Mouse (Mus musculus): ENCODE measurements at regions not wholly inside any gene's neighbourhood (a gene's known extent, or its start where the extent isn't known, plus 50 kb on each side); places are given as distances from the start of the nearest gene placed in this dataset.
A peak's percentile ranks its signal among the peaks of the same experiment; 100 is the strongest.

DNA sequence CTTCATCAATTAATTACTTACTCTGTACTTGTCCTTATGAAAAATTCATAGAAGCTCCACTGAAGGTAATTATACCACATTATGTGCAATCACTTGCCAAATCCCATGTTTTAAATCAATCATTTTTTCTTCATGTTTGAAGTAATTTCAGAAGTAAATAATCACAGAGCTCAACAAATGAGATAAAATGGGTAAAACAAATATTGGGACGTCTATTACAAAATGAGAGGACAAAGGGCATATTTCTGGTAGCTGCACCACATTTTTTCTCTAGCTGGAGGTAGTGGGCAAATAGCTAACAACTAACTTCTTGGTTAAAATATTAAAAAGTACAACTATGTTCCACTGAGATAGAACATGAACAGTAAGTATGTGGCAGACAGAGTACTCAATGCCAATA, 681.3 kb upstream of the Pot1a start:
- Histone ChIP-seq H3K9me3 (replicated peaks; ENCODE audit: control insufficient read depth, low read length) (no peaks in the 10 kb centered on the region), H3K4me1 (ENCODE audit: control insufficient read depth, insufficient read depth, low read length) (no peaks in the 10 kb centered on the region), H3K9ac (ENCODE audit: low read length) (no peak overlapping the region), H3K4me2 (ENCODE audit: low read length) (no peak overlapping the region), H3K4me3 (ENCODE audit: low read depth, low read length) (no peak overlapping the region), H3K36me3 (ENCODE audit: control insufficient read depth, insufficient read depth, low read length) (no peaks in the 10 kb centered on the region), H3K27me3 (replicated peaks; ENCODE audit: control insufficient read depth, insufficient read depth, low read length) (no peaks in the 10 kb centered on the region), H3K27ac (ENCODE audit: low read depth, low read length) (no peak overlapping the region)
- WGBS, result 72% methylated on average over 1 of the region's 1 CpGs
- peak; percentile 2 for DNase-seq (ENCODE audit: low spot score)
- no peak for ATAC-seq

DNA sequence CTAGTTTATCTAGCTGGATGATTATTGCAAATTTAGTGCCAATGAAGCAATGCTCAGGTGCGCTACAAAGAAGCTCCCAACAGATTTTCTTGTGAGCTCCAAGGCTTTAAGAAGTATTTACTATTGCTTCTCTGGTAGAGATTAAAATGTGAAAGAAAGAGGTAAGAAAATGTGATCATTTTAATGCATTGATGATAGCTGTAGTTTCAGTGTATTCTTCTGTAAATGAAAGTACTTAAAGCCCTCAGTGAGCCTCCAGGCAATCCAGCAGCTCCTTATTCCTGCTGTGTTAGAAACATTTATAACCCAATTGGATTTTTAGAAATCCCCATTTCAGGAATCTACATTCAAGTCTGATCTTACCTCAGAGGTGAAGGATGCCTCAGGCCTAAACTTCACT, 675.4 kb upstream of the Pot1a start:
- Histone ChIP-seq H3K4me3 (ENCODE audit: low read depth, low read length) (no peak overlapping the region), H3K27ac (ENCODE audit: low read depth, low read length) (no peak overlapping the region), H3K9ac (ENCODE audit: low read length) (no peak overlapping the region), H3K4me2 (ENCODE audit: low read length) (no peak overlapping the region), H3K4me1 (ENCODE audit: control insufficient read depth, insufficient read depth, low read length) (no peaks in the 10 kb centered on the region), H3K9me3 (replicated peaks; ENCODE audit: control insufficient read depth, low read length) (no peaks in the 10 kb centered on the region), H3K27me3 (replicated peaks; ENCODE audit: control insufficient read depth, insufficient read depth, low read length) (no peaks in the 10 kb centered on the region), H3K36me3 (ENCODE audit: control insufficient read depth, insufficient read depth, low read length) (no peaks in the 10 kb centered on the region)
- DNase-seq (ENCODE audit: low spot score), result no peak
- 93% methylated on average over 1 of the region's 1 CpGs for WGBS
- no peak for ATAC-seq

DNA sequence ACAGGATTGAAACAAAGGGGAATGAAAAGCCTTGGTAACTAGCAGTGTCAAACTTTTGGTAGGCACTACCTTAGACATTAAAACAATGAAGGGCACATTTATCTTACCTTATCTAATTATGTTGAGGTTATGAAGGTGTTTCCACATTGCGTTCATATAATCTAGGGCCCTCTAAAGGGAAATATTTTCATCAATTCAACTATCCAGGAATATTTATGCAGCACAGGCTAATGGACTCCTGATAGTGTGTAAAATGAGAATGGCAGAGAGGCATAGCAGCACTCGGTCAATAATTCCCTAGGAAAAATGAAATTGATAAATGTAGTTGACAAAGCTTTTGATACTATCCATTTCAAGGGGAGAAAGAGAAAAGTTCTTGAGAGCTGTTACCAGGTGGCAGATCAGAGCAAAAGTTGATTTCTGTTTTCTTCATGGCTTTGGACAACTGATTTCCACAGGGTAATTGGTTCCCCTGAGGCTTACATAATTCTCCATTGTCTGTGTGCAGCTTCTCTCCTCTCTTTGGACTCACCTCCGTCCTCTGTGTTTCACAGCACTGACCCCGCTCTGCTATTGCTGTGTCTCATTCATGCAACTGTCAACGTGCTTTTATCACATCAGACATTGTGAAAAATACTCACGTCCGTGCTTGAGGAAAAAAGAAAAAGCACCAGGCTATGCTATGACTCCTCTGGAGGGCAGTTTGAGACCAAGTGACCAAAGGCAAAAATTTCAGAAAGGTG, 632.3 kb upstream of the Pot1a start:
- Histone ChIP-seq H3K9ac (ENCODE audit: low read length) (no peak overlapping the region), H3K4me1 (ENCODE audit: control insufficient read depth, insufficient read depth, low read length) (peaks cover 3% of the 10 kb centered on the region; the same call in 1 of the 2 replicates), H3K9me3 (replicated peaks; ENCODE audit: control insufficient read depth, low read length) (no peaks in the 10 kb centered on the region), H3K4me2 (ENCODE audit: low read length) (no peak overlapping the region), H3K27me3 (replicated peaks; ENCODE audit: control insufficient read depth, insufficient read depth, low read length) (no peaks in the 10 kb centered on the region), H3K36me3 (ENCODE audit: control insufficient read depth, insufficient read depth, low read length) (no peaks in the 10 kb centered on the region), H3K4me3 (ENCODE audit: low read depth, low read length) (no peak overlapping the region), H3K27ac (ENCODE audit: low read depth, low read length) (no peak overlapping the region)
- ATAC-seq, result 0 out of 2 replicates have a peak, but pooled peaks have one; percentile 18
- DNase-seq (ENCODE audit: low spot score), result peak; percentile 8
- 42% methylated on average over 7 of the region's 7 CpGs for WGBS

GRCm38 (mm10) chr6:26440445-26440844, 631.4 kb upstream of the Pot1a start:
- 27% methylated on average over 3 of the region's 3 CpGs for WGBS
- ATAC-seq (peak; percentile 79; the same call in 1 of the 2 replicates), DNase-seq (ENCODE audit: low spot score) (peak; percentile 32)
- no peak overlapping the region for H3K4me3 ChIP-seq (ENCODE audit: low read depth, low read length)
- H3K9ac ChIP-seq (ENCODE audit: low read length), result no peak overlapping the region
- H3K9me3 ChIP-seq (replicated peaks; ENCODE audit: control insufficient read depth, low read length), result no peaks in the 10 kb centered on the region
- peaks cover 3% of the 10 kb centered on the region; the same call in 1 of the 2 replicates for H3K4me1 ChIP-seq (ENCODE audit: control insufficient read depth, insufficient read depth, low read length)
- no peaks in the 10 kb centered on the region for H3K36me3 ChIP-seq (ENCODE audit: control insufficient read depth, insufficient read depth, low read length)
- no peak overlapping the region for H3K27ac ChIP-seq (ENCODE audit: low read depth, low read length)
- H3K27me3 ChIP-seq (replicated peaks; ENCODE audit: control insufficient read depth, insufficient read depth, low read length), result no peaks in the 10 kb centered on the region
- H3K4me2 ChIP-seq (ENCODE audit: low read length), result no peak overlapping the region
